Mouse (Mus musculus) mouse trophoblast stem cell (cell line): ENCODE results near the gene Usp6nl.

ENCODE experiments used
- in situ Hi-C, 2 experiments: fragments of 300-500 bp; cut with MseI, MboI; formaldehyde crosslinking; loops; 2 replicates in 1 of 2; 3 replicates in 1 of 2; pipeline ENCODE4 v1.15.1; 2025

The Usp6nl gene

DNA sequence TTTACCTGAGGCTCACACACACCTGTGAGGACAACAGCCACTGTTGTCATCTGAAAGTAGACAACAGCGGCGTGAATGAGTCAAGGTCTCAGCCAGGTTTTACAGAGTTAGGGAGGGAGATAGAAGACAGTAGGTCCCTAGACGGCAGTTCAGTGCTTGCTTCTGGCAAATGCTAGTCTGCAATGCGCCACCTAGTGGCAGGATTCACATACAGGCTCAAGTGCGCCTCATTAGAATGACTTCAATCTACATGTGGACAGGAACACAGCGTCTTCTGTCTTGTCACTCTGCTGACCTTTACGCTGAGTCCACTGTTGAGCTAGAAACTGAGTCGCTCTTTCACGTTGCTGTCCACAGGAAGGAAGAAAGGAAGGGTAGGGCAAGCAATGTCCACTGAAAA is 146.7 kb downstream of the Usp6nl start:
- in situ Hi-C loops = no loop called here

DNA sequence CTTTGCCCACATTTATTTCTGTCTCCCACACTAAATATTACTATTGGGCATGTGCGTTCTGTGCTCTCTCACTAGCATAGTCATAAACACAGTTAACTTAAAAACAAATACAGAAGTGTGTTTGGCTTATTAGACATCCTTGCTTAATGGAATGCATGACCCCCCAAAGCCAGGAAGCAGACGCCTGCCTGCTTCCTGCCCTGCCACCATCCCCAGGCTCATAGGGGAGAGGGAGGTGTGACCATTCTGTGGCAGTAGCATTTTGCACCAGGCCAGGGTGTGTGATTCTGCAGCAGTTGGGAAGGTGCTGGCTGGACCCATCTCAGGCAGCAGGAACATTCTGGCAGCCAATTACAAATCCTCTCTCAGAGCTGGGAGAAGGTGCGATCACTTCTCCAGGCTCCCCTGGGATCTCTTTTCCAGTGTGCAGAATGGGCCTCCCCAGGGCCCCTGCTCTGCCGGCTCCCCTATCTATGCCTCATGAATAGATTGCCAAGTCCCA is 148.7 kb downstream of the Usp6nl start:
- in situ Hi-C loops = no loop called here

DNA sequence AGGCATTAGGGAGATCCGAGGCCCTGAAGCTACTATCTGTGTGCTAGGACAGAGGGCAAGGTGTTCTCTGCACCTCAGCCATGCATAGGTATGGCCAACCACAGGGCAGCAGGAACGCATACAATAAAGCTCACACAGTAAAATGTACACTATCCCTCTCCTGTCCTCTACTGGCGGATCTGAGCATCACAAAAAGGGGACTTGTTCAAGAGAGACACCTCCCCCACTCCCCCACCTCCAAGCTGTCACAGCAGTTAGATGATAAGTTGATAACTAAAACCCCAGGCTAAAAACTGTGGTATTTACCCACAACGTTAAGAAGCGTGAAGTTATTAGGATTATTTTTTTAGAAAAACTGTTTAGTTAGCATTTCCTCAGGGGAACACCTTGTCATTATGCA is 151.4 kb downstream of the Usp6nl start:
- in situ Hi-C loops = no loop called here

DNA sequence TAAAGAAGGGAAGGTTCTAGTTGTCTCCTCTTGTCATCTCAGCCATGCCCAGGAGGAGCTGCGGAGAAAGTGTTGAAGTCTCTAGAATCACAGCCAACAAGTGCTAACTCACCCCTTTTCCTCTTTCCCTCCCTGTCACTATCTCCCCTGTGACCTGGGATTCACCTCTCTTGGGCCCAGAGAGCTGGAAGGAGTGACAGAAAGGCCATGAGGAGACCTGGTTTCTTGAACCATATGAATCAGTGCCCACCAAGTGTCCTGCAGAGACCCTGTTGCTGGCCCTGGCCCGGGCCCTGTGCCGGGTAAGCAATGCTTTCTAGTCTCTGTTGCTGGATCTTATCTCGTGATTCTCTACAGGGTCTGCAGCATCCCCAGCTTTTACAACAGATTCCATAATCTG is 155.4 kb downstream of the Usp6nl start:
- in situ Hi-C loops = no loop called here

DNA sequence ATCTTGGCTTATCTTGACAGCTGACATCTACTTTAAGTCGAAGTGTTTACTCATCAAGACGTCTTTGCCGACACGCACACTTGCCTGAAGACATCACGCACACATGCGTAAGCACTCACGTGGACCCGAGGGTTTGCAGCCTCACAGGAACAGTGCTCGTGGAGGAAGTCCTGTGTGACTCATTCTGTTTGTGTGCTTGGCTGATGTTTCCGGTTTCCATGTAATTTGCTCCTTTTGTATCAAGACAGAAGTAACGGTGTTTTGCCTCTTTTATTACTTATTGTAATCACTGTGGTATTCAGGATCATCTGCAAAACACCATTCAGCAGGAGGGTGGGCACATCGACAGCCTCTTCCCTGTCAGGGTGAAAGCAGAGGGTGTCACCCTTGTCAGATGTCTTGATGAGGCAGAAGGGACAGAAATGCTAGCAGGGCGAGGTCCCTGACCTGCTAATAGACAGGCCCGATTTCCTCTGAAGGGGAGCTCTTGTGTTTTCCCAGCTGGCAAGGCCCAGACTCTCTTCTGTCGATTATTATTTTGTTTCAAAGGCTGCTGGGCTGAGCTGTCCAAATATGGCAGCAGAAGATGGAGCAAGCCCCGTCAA is 156.0 kb downstream of the Usp6nl start:
- in situ Hi-C loops = no loop called here

DNA sequence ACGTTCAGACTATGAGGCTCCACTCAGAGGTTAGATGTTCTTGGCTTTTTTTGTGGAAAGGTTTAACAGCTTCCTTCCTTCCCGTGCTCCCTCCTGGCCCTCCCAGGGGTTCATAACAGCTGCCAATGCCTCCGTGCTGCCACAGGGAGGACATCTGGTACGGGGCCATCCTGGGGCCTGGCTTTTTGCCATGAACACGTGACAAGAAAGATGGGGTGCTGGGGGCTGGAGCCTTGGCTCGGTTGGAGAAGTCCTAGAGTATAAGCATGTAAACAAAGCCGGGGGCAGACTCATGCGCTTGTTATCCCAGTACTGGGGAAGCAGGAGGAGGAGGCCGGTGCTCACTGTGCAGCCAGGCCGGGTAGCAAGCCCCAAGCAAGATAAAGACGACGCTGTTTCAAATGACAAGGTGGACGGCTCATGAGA is 156.5 kb downstream of the Usp6nl start:
- in situ Hi-C loops = no loop called here

DNA sequence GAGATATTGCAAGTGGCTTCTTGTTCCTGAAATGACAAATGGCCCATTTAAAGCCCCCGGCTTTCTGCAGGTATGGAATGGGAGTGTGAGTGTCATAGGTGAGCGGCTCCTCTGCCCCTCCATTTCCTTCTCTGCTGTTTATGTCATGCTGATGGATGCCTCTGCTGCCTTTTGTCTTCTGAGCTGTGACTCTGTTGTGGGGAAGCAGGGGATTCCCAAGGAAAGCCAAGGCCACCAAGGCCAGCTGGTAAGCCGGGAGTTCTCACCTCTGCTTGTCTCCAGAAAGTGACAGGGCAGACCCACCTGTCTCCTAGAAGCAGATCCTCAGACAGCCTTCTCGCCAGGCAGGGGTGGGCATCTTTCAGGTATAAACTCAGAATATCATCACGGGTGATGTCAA is 157.2 kb downstream of the Usp6nl start:
- in situ Hi-C loops = no loop called here

DNA sequence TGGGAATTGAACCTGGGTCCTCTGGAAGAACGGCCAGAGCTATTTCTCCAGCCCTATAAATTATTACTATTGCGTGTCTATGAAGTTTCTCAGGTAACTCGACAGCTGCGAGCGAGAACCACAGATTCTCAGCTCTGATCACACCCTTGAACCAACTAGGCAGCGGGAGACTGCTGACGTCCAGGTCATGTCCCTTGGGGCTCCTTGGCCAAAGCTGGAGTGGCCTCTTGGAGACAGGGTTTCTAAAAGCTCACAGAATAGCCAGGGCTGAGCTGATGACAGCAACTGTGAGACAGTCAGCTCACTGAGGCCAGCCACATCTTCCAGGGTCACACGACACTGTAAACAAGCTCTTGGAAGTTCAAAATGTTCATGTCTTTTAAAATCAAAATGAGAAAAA is 159.5 kb downstream of the Usp6nl start:
- in situ Hi-C loops = no loop called here

DNA sequence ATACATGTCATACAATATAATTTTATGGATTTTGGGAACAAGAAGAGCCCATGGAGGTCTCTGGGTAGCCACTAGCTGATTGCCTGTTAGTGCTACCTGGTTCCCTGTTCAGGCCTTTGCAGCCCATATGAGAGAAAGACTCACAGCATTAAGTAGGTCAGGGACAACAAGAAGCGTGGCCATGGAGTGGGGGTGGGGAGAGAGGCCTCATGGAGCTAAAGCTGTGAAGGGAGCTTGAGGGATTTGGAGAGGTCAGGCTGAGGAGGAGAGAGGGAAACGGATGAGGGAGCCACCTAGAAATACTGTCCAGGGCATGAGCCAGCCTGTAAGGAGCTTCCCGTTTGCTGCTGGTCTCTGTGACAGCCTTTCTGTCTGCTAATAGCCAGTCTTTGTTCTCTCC is 159.9 kb downstream of the Usp6nl start:
- in situ Hi-C loops = no loop called here

DNA sequence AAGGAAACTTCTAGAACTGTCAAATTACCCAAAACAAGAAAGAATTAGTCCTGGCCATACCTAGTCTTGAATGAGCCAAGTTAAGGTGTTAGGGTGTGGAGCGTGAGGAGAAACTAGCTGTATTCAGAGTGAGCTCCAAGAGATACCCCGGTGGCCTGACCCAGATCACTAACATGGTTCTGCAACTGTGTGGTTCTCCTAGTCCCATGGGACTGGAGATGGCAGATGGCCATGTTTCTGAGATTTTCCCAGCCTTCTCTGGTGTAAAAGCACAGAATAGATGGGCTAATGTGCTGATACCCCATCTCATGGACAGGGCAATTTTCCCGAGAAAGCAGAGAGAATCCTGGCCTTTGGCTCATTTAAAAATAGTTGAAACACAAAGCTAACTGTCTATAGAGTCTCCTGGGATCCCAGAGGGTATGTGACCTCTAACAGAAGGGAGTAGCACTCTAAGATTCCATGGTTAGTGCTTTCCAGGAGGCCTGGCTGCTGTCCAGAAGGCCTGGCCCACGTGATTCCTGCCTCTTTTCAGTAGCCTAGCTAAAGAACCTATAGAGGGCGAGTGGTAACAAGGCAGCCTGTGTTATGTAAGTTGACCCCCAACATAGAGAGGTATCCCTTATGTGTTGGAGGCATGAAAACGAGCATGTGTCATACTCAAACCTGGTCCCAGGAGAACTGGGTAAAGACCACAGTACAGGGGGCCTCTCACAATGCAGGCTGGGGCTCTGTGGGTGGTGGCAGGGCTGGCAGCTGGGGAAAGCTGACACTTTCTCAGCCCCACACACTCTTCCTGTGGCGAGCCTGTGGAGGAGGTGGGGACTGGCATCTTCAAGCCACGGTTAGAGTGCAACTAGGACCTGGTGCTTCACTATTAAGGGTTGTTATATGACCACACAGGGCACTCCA is 160.9 kb downstream of the Usp6nl start:
- in situ Hi-C loops = no loop called here

DNA sequence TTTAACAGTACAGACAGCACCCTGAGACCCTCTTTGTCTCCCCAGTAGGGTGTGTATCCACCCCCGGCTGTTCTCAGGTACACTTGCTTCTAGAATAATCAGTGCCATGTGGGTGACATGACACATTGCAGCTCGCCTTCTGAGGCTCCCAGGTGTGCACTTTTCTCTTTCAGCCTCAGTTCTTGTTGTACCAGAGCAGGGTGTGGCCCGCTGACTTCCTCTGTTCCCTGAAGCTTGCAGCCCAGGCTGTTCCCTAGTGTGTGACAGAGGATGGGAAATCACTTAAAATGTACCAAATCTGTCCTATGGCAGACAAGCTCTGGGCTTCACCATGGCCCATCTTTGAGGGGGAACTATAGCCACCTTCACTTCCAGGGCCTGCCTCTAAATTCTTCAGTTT is 161.7 kb downstream of the Usp6nl start:
- in situ Hi-C loops = no loop called here

DNA sequence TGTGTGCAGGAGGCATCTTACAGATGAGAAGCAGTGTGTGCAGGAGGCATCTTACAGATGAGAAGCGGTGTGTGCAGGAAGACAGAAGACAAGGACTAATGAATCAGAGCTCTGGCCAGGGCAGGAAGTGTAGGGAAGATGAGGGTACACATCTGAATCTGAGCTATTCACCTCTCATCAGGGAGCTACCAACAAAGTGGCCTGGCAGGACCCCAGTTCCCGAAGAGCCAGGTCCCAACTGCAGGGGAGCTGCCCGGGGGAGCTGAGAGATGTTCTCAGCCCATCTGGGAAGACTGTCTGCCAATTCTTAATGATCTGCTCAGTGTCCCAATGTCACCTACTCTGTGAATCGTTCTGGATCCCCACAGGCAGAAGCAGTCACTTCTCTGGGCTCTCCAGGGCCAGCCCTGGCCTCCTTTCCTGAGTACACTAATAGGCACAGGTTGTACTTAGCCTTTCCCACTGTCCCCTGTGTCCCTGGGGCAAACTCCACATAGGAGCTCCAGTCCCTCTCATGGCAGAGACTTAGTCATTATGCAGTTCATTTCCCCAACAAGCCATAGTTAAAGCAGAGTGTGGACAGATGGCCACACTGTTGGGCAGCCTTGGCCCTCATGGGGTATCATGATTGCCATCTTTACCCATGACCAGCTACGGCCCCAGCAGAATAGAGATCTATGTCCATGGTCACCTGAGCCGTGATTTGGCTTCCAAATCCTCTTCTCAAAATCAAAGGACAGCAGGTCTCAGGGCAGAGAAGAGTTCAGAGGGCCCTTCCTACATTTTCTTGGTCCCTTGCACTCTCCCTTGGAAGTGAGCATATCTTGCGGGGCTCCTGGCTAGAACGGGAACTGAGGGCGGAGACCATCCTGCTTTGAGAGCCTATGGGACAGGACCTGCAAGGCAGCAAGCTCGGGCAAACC is 165.4 kb downstream of the Usp6nl start:
- in situ Hi-C loops = no loop called here

DNA sequence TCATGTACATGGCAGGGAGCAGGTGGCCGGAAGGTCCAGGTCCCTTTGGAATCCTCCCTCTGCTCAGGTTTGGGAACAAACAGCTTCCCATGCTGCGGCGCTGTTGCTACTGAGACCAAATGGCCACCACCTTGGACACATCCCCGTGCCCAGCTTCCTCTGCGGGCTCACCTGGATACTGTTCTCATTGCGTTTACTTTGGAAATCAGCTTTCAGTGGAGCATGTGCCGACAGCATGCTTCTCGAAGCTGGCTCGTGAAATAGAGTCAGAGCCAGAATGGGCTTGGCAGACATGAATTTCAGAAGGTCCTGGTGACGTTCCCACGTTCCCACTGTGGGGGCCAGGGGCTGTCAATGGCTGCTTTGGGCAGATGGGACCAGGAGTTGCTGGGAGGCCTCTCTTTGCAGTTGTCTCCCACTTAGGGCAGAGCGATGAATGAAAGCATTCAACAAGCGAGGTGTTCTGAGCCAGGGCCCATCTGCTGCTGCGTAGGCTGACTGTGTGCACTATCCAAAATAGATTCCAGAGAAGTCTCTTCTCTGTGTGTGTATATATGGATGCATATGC is 166.1 kb downstream of the Usp6nl start:
- in situ Hi-C loops = no loop called here

DNA sequence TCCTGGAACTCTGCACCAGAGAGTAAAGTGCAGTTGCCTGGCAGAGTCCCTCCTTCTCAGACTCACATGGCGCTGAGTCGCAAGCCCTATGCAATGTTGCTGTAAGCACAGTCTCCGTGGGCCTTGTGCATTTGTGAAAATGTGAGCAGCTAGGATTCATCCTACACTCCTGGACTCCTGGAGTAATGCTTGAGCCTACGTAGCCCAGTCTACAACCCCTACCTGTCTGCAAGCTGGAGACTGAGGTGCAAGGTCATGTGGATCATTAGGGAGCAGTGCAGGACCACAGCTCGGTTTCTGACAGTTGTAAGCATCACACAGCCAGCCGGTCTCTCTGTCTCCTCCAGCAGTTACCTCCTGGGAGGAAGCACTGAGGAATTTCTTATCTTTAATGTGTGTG is 167.6 kb downstream of the Usp6nl start:
- in situ Hi-C loops = no loop called here

DNA sequence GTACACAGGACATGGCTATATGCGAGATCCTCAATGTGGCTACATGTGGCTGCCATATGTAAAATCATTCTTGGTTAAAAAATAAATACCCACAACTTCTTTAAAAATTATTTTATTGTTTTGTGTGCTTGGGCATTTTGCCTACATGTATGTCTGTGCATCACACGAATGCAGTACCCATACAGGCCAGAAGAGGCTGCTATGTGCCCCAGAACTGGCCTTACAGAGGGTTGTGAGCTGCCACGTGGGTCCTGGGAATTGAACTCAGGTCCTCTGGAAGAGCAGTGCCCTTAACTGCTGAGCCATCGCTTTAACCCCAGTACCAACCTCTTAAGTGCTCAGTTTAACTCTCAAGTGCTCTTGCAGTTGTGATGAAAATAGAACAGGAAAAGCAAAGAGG is 168.4 kb downstream of the Usp6nl start:
- in situ Hi-C loops = no loop called here

DNA sequence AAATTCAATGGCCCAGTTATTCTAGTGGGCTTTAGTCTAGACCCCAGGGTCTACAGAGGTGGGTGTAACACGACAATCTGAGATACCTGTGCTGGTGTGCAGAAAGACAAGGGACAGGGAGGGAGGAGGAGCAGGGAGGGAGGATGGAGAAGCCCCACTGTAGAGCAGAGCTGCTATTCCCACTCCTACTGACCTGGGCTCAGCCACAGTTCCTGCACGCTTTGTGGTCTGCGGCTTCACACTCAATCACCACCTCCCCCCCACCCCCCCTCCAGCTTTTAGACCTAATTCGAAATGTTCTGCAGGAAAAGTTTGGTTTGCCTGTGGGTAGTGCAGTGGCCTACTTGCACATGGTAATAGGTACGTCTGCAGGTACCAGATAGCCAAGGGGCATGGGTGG is 171.4 kb downstream of the Usp6nl start:
- in situ Hi-C loops = no loop called here
